Mouse (Mus musculus): ENCODE measurements around the gene Tjp1.
A peak's percentile ranks its signal among the peaks of the same experiment; 100 is the strongest.

Tjp1 gene

GRCm38 (mm10) chr7:65486259-65486681 lies 41.3 kb downstream of the Tjp1 start:
- DNase-seq (ENCODE audit: low spot score): peak; percentile 39

- no peak for DNase-seq (ENCODE audit: low spot score)
Observed at GRCm38 (mm10) chr7:65484170-65484778, 43.3 kb downstream of the Tjp1 start.

- peak; percentile 23 for DNase-seq (ENCODE audit: low spot score)
Observed at GRCm38 (mm10) chr7:65482216-65482615, 45.4 kb downstream of the Tjp1 start.

- DNase-seq (ENCODE audit: low spot score): no peak
Observed at GRCm38 (mm10) chr7:65472048-65472447, 55.5 kb downstream of the Tjp1 start.

- no peak for DNase-seq (ENCODE audit: low spot score)
Observed at GRCm38 (mm10) chr7:65471406-65471805, 56.2 kb downstream of the Tjp1 start.

GRCm38 (mm10) chr7:65470214-65470613 lies 57.4 kb downstream of the Tjp1 start:
- DNase-seq (ENCODE audit: low spot score): peak; percentile 85

GRCm38 (mm10) chr7:65469666-65470065 lies 57.9 kb downstream of the Tjp1 start:
- peak; percentile 91 for DNase-seq (ENCODE audit: low spot score)

- DNase-seq (ENCODE audit: low spot score): peak; percentile 19
Observed at GRCm38 (mm10) chr7:65468191-65468590, 59.4 kb downstream of the Tjp1 start.

GRCm38 (mm10) chr7:65467306-65468021 lies 60.1 kb downstream of the Tjp1 start:
- no peak for DNase-seq (ENCODE audit: low spot score)

- DNase-seq (ENCODE audit: low spot score): no peak
Observed at GRCm38 (mm10) chr7:65466137-65466536, 61.4 kb downstream of the Tjp1 start.

- no peak for DNase-seq (ENCODE audit: low spot score)
Observed at GRCm38 (mm10) chr7:65464518-65465037, 63.0 kb downstream of the Tjp1 start.

- DNase-seq (ENCODE audit: low spot score): no peak
Observed at GRCm38 (mm10) chr7:65463438-65463837, 64.1 kb downstream of the Tjp1 start.

GRCm38 (mm10) chr7:65461412-65461811 lies 66.2 kb downstream of the Tjp1 start:
- DNase-seq (ENCODE audit: low spot score): peak; percentile 29

- peak; percentile 43 for DNase-seq (ENCODE audit: low spot score)
Observed at GRCm38 (mm10) chr7:65460196-65460595, 67.4 kb downstream of the Tjp1 start.

GRCm38 (mm10) chr7:65456031-65456430 lies 71.5 kb downstream of the Tjp1 start:
- peak; percentile 90 for DNase-seq (ENCODE audit: low spot score)

- DNase-seq (ENCODE audit: low spot score): no peak
Observed at GRCm38 (mm10) chr7:65455208-65455607, 72.4 kb downstream of the Tjp1 start.

GRCm38 (mm10) chr7:65454269-65454668 lies 73.3 kb downstream of the Tjp1 start:
- no peak for DNase-seq (ENCODE audit: low spot score)

- no peak for DNase-seq (ENCODE audit: low spot score)
Observed at GRCm38 (mm10) chr7:65452246-65452645, 75.3 kb downstream of the Tjp1 start.

- DNase-seq (ENCODE audit: low spot score): no peak
Observed at GRCm38 (mm10) chr7:65450158-65450557, 77.4 kb downstream of the Tjp1 start.

- no peak for DNase-seq (ENCODE audit: low spot score)
Observed at GRCm38 (mm10) chr7:65441505-65441904, 86.1 kb downstream of the Tjp1 start.

- DNase-seq (ENCODE audit: low spot score): no peak
Observed at GRCm38 (mm10) chr7:65439518-65439917, 88.1 kb downstream of the Tjp1 start.

- DNase-seq (ENCODE audit: low spot score): peak; percentile 45
Observed at GRCm38 (mm10) chr7:65438146-65438545, 89.4 kb downstream of the Tjp1 start.

GRCm38 (mm10) chr7:65436921-65437320 lies 90.7 kb downstream of the Tjp1 start:
- DNase-seq (ENCODE audit: low spot score): no peak
